Mouse (Mus musculus) kidney, postnatal 0 days (tissue): Measurements from ENCODE around the gene Cblb. TPM values are rescaled to one million over a fixed set of nuclear protein-coding genes. Genes with fewer than 3 reads are reported as not detected.

ENCODE experiments used
- ATAC-seq: fragments of 200-750 bp; cut with Nextera tagmentation; replicated peaks from 2 replicates; pipeline ENCODE4 v1.8.0; 2017; ENCODE audit warnings: low read depth, moderate number of reproducible peaks, moderate TSS enrichment, moderate library complexity; ENCODE audit not compliant: low FRiP score
- DNase-seq: peaks from one replicate; pipeline ENCODE4 v3.0.0-alpha.2; 2016; ENCODE audit warnings: low spot score
- H3K27ac ChIP-seq: fragments of 300-500 bp; sonication (generic); 2 replicates; pipeline ENCODE4 v1.5.1; 2014; ENCODE audit warnings: mild to moderate bottlenecking
- H3K27me3 ChIP-seq: fragments of 300-500 bp; sonication (generic); 2 replicates; pipeline ENCODE4 v1.6.1; 2014; ENCODE audit warnings: low read length, mixed read lengths; ENCODE audit not compliant: insufficient read depth
- H3K36me3 ChIP-seq: fragments of 300-500 bp; sonication (generic); 2 replicates; pipeline ENCODE4 v1.6.1; 2014; ENCODE audit warnings: low read length, mixed read lengths; ENCODE audit not compliant: insufficient read depth
- H3K4me1 ChIP-seq: fragments of 300-500 bp; sonication (generic); replicated peaks from 2 replicates; pipeline ENCODE4 v1.6.1; 2014; ENCODE audit warnings: antibody characterized with exemption, low read length, mixed read lengths; ENCODE audit not compliant: insufficient read depth
- H3K4me2 ChIP-seq: fragments of 300-500 bp; sonication (generic); 2 replicates; pipeline ENCODE4 v1.6.1; 2014; ENCODE audit warnings: mild to moderate bottlenecking, low read length, moderate library complexity, mixed read lengths
- H3K4me3 ChIP-seq: fragments of 300-500 bp; sonication (generic); replicated peaks from 2 replicates; pipeline ENCODE4 v1.5.1; 2014; ENCODE audit warnings: low read depth, low read length
- H3K9ac ChIP-seq: fragments of 300-500 bp; sonication (generic); 2 replicates; pipeline ENCODE4 v1.6.1; 2014; ENCODE audit warnings: low read depth, low read length
- H3K9me3 ChIP-seq: fragments of 300-500 bp; sonication (generic); replicated peaks from 2 replicates; pipeline ENCODE4 v1.6.1; 2016; ENCODE audit warnings: low read length, inconsistent platforms, mixed read lengths
- CTCF ChIP-seq: IDR thresholded peaks from 2 replicates; pipeline ENCODE4 v1.5.1; 2016; ENCODE audit warnings: antibody characterized with exemption, low read depth, mild to moderate bottlenecking, moderate library complexity
- WGBS: fragments of 180-500 bp; shearing (Covaris S2); extraction: QIAGEN DNeasy Blood & Tissue Kit; methylation state at CpG from one replicate; pipeline ENCODE4 v1.1.7; 2014; 5-methylcytosine and 5-hydroxymethylcytosine counted together
- polyA plus RNA-seq: library from polyadenylated mRNA; unstranded; fragments of >200 nt; fragmentation: Nextera tagmentation; extraction: Ambion mirVana; gene quantifications from 2 replicates; pipeline ENCODE4 v1.2.1, GENCODE M21; 2015

Cblb gene
- polyA plus RNA-seq, 1 experiment from 2014 or later: 7.1 TPM

DNA sequence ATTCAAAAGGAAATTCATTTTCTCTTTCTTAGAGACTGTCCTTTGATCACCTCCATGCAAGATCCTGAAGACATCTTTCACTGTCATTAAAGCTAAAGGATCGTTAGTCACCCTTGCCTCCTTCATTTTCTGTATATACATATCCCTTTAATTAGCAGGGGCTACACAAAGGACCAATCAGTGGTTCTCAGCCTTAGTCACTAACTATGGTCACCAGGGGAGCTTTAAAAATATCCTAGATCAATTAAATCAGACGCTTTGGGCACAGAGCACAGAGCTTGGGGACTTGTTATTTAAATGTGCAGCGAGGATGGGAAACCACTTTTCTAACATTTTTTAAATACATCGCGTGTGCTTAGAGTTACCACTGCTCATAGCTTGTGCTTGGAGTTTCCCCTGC, 7.6 kb upstream of the Cblb start:
- H3K4me1 ChIP-seq: no peaks in the 10 kb centered on the region
- no peaks in the 10 kb centered on the region for H3K27me3 ChIP-seq
- no peak for ATAC-seq
- H3K9ac ChIP-seq: no peak overlapping the region
- no peaks in the 10 kb centered on the region for H3K9me3 ChIP-seq
- H3K4me3 ChIP-seq: no peak overlapping the region
- DNase-seq: no peak
- H3K4me2 ChIP-seq: no peak overlapping the region
- WGBS: 79% methylated on average over 5 of the region's 5 CpGs
- H3K36me3 ChIP-seq: no peaks in the 10 kb centered on the region
- no peak for TF ChIP-seq CTCF
- H3K27ac ChIP-seq: no peak overlapping the region

DNA sequence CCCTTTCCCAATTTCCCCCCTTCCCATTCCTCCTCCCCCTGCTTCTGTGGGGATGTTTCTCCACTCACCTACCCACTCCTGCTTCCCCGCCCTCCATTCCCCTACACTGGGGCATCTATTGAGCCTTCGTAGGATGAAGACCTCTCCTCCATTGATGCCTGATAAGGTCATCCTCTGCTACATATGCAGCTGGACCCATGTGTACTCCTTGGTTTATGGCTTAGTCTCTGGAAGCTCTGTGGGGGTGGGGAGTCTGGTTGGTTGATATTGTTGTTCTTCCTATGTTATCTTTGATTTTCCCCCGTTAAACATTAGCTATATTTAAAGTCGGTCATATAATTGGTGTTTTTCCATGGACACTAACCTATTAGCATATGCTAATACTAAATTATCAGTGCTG, 3.7 kb upstream of the Cblb start:
- Histone ChIP-seq H3K27ac (no peak overlapping the region), H3K4me3 (no peak overlapping the region), H3K9me3 (no peaks in the 10 kb centered on the region), H3K9ac (no peak overlapping the region), H3K36me3 (no peaks in the 10 kb centered on the region), H3K27me3 (no peaks in the 10 kb centered on the region), H3K4me2 (no peak overlapping the region), H3K4me1 (no peaks in the 10 kb centered on the region)
- ATAC-seq (no peak), DNase-seq (no peak)
- no peak for TF ChIP-seq CTCF
- 83% methylated on average over 4 of the region's 4 CpGs for WGBS

DNA sequence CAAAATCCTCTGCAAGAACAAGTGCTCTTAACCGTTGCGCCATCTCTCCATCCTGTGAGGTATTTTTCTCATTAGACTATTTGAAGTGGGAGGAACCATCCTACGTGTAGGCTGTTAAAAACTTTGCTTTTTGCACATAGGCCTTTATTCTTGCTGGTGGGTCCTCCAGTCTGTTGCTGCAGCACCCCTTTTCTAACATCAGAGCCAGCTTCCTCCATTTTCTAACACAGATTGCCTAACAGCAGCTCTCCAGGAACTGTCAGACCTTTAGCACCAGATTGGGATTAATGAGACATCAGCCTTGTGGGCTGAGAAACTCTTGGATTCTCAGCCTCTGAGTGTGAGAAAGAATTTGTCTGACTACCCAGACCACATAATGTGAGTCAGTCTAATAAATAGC, 2.0 kb upstream of the Cblb start:
- TF ChIP-seq CTCF: no peak
- no peak overlapping the region for H3K9ac ChIP-seq
- H3K4me3 ChIP-seq: no peak overlapping the region
- ATAC-seq: no peak
- 85% methylated on average over 3 of the region's 3 CpGs for WGBS
- H3K36me3 ChIP-seq: no peaks in the 10 kb centered on the region
- H3K9me3 ChIP-seq: no peaks in the 10 kb centered on the region
- no peak overlapping the region for H3K27ac ChIP-seq
- no peak for DNase-seq
- peaks cover 3% of the 10 kb centered on the region; the same call in 1 of the 2 replicates for H3K4me1 ChIP-seq
- no peaks in the 10 kb centered on the region for H3K27me3 ChIP-seq
- no peak overlapping the region for H3K4me2 ChIP-seq

DNA sequence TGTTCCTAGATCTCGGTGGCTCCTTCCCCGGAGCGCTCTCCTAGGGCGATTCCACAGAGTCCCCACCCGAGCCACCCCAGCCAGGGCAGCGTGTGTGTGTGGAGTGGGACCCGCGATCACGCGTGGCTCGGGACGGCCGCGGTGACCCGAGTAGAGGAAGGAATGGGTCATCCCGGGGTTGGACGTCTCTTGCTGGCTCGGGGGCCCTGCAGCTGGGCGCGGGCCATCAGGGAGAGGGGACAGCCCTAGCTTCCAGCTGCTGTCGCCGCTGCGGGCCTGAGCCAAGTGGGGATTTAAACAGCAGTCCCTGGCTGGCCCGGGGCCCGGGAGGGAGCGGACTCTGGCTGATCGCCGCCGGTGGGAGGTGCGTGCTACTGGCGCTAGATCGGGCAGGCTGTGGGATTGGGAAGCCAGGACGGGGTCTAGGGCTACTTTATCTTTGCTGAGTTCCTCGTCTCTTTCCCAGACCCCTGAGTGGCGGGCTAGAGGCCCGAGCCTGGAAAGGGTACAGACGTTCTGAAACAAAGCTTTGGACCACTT, 757 bp downstream of the Cblb start:
- Histone ChIP-seq H3K4me1 (peaks cover 7% of the 10 kb centered on the region; the same call in 1 of the 2 replicates), H3K4me3 (peak overlapping the region; percentile 91), H3K27ac (peak overlapping the region; percentile 95), H3K9me3 (no peaks in the 10 kb centered on the region), H3K4me2 (peak overlapping the region; percentile 65), H3K9ac (peak overlapping the region; percentile 86), H3K36me3 (peaks cover 5% of the 10 kb centered on the region; the same call in 1 of the 2 replicates), H3K27me3 (no peaks in the 10 kb centered on the region)
- ATAC-seq (peak; percentile 80), DNase-seq (peak; percentile 93)
- TF ChIP-seq CTCF: no peak; the same call in 1 of the 2 replicates
- under 1% methylated on average over 33 of the region's 37 CpGs for WGBS

DNA sequence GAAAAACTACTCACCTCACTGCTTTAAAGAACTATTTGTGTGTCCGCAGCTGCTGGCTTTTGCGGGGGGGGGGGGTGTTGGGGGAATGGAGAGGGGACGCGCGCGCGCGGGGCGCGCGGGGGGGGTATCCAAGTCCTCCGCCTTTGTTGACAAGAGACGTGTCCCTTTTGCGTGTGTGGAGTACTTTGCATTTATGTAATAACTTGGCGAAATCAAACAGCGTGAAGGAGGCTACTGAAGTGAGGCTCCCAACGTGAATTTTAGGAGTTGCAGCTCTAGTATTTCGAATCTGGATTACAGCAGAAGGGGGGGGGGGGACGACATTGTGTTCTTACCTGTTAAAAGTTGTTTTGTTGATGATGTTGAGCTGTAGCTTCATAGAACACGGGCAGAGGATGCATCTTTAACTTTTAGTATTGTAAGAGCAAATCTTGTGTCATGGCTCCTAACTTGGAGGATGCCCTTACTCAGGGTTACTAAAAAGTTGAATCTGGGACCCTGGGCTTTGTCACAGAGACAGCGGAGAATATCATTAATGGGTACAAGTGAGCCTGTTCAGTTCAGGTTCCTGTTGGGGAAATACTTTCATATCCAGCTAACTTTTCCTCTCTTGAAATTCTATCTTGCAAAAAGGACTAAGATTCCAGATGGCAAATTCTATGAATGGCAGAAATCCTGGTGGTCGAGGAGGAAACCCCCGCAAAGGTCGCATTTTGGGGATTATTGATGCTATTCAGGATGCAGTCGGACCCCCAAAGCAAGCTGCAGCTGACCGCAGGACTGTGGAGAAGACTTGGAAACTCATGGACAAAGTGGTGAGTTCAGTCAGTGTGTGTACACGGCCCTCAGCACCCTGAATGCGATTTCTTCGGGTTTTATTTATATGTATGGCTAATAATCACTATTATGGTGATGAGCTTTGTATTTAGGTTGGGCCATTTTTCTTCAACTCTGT, 1.6 kb downstream of the Cblb start:
- Histone ChIP-seq H3K36me3 (peaks cover 5% of the 10 kb centered on the region; the same call in 1 of the 2 replicates), H3K4me2 (peak overlapping the region; percentile 65), H3K27ac (peak overlapping the region; percentile 95), H3K9ac (peak overlapping the region; percentile 86), H3K4me3 (peak overlapping the region; percentile 91), H3K9me3 (no peaks in the 10 kb centered on the region), H3K4me1 (peaks cover 7% of the 10 kb centered on the region; the same call in 1 of the 2 replicates), H3K27me3 (no peaks in the 10 kb centered on the region)
- WGBS: 16% methylated on average over 29 of the region's 29 CpGs
- DNase-seq: peak; percentile 40
- TF ChIP-seq CTCF: no peak
- no peak for ATAC-seq

DNA sequence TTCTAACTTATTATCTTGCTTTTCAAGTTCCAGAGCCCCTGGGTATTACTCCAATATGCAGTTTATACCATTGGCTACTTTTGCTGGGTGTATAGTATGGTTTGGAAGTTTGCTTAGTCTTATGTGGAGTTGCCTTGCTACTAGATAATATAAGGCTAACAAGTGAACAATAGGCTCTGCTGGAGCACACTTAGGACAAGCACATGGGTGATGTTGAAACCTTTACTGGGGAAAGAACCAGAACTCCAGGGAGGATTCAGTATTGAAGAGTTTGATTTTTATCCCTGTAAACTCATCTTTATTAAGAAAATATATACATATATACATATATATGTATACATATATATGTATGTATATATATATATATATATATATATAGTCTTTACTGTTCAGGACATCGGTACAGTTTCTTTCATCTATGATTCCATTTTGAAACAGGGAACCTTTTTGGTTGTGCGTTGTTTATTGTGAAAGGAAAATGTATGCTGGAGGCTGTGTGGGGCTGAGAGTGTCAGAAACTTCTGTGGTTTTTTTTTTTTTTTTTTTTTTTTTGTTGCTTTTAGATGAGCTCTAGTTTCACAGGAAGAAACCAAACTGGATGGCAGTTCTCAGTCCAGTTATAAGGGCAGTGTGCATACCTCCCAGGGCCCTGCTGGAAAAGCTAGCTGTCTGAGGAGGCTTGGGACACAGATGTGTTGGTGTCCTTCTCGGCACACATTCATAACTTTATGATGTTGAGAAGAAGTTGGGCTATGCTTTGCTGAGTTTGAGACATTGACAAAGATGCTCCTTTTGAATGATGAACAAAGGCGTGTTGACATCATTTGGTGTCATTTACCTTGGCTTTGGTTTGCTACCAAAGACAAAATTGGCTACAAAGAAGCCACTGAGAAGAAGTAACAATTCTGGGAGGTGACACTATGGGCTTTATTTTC, 2.6 kb downstream of the Cblb start:
- Histone ChIP-seq H3K4me3 (peak overlapping the region; percentile 91; the same call in 1 of the 2 replicates), H3K27me3 (no peaks in the 10 kb centered on the region), H3K9me3 (no peaks in the 10 kb centered on the region), H3K27ac (no peak overlapping the region), H3K9ac (no peak overlapping the region), H3K36me3 (peaks cover 5% of the 10 kb centered on the region; the same call in 1 of the 2 replicates), H3K4me2 (peak overlapping the region; percentile 65), H3K4me1 (peaks cover 7% of the 10 kb centered on the region; the same call in 1 of the 2 replicates)
- ATAC-seq: no peak
- DNase-seq: no peak
- WGBS: 93% methylated on average over 4 of the region's 4 CpGs
- TF ChIP-seq CTCF: no peak
